Mouse (Mus musculus): ENCODE data around the gene Hdac1.

GRCm38 (mm10) chr4:129549306-129549705 is 6.8 kb upstream of the Hdac1 start:
- TF ChIP-seq POLR2A (IDR thresholded peaks at IDR 0.05; ENCODE audit: extremely low read depth, insufficient read depth, low read length) (no peak), CTCF (IDR thresholded peaks at IDR 0.05; ENCODE audit: extremely low read depth, insufficient read depth, low read length) (no peak)
